Mouse (Mus musculus): ENCODE results near the gene Itpripl1.
"Not testable (repeated sequence)": the region's sequence is repeated elsewhere in the genome, so short reads cannot be mapped to it uniquely, and the experiment has no call there.

Gene Itpripl1

DNA sequence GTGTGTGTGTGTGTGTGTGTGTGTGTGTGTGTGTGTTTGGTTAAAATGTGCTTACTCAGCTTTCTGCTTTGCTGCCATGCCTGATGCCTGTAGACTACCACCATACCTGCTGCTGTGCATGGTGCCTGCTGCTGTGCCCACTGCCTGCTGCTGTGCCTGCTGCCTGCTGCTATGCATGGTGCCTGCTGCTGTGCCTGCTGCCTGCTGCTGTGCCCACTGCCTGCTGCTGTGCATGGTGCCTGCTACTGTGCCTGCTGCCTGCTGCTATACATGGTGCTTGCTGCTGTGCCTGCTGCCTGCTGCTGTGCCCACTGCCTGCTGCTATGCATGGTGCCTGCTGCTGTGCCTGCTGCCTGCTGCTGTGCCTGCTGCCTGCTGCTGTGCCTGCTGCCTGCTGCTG is 53.1 kb downstream of the Itpripl1 start:
- not testable (repeated sequence) for DNase-seq
